Mouse (Mus musculus) liver, embryonic 14.5 days (tissue): ENCODE measurements around the gene Vps50.

ENCODE experiments used
- CTCF ChIP-seq: IDR thresholded peaks from 2 replicates; pipeline ENCODE4 v1.5.1; 2016; ENCODE audit warnings: antibody characterized with exemption, low read depth, control low read depth
- EP300 ChIP-seq: IDR thresholded peaks from 2 replicates; pipeline ENCODE4 v1.6.1; 2016; ENCODE audit warnings: antibody characterized with exemption, low read depth

GRCm38 (mm10) chr6:3573787-3574186 lies 75.6 kb downstream of the Vps50 start:
- no peak for TF ChIP-seq CTCF
- no peak for TF ChIP-seq EP300
